In the genomic region with DNA sequence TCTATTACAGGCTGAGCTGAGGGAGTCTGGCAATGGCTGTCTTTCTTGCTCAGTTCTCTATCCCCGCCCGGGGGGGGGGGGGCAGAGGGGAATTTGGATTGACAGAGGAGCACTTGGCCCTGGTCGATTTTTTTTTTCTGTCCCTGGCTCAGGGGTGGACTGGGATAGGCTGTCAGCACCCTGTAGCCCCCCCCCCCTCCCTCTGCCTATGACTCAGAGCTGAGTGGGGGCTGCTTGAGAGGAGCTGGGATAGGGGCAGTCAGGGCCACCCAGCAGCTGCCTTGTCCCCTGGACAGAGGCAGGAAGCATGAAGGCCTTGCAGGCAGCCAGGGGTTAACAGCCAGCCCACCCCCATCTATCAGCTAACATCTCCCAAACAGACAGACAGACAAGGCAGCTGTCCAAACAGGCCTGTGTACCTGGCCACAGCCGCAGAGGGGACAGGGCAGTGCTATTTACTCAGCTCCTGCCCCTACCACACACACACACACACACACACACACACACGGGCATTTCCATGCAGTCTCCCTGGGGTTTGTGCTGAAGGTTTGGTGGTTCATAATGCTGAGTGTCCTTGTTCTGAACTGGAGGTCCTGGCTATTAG, we compare ENCODE assay signal across 14 mouse cellular contexts. TPM values are rescaled to one million over a fixed set of nuclear protein-coding genes. Genes with fewer than 3 reads are reported as not detected.
A peak's percentile ranks its signal among the peaks of the same experiment; 100 is the strongest.
DNase-seq lines count a peak whose midpoint lies in the region; ATAC-seq and TF ChIP-seq lines count a peak whose summit lies in the region.
"Had no signal": no experiment of that assay in that cellular context is flagged by ENCODE, and none has a peak within 500 bp of the region (broad histone marks: within the 10 kb centered on the region; RNA-seq: fewer than 3 reads in every experiment).

No protein-coding gene starts in this region.

- no peak for DNase-seq in forebrain, embryonic 10.5 days (ENCODE audit: extremely low spot score, low spot score)
- no peak for DNase-seq in lung, postnatal 0 days (ENCODE audit: low spot score)
- DNase-seq in lung, postnatal 4 days: no peak
- DNase-seq in liver: peak; percentile 57
- no peak for DNase-seq in adrenal gland, postnatal 36 days
- no peak for DNase-seq in ovary, postnatal 36 days (ENCODE audit: low spot score)
- DNase-seq: thymus, adult 18-20 months had no signal

- peaks cover 68% of the 10 kb centered on the region for H3K4me1 ChIP-seq in forebrain, embryonic 10.5 days
- peaks cover 39% of the 10 kb centered on the region for H3K4me1 ChIP-seq in forebrain, embryonic 15.5 days
- no peaks in the 10 kb centered on the region for H3K4me1 ChIP-seq in lung, postnatal 0 days (ENCODE audit: insufficient read depth, low read depth, low read length)
- peaks cover 69% of the 10 kb centered on the region for H3K4me1 ChIP-seq in neural tube, embryonic 15.5 days

- no peak for TF ChIP-seq CTCF in lung, postnatal 0 days (IDR thresholded peaks at IDR 0.05)

- H3K36me3 ChIP-seq in forebrain, embryonic 10.5 days (replicated peaks): no peaks in the 10 kb centered on the region
- H3K36me3 ChIP-seq in forebrain, embryonic 15.5 days: no peaks in the 10 kb centered on the region
- H3K36me3 ChIP-seq in lung, postnatal 0 days (ENCODE audit: insufficient read depth, low read length): no peaks in the 10 kb centered on the region
- no peaks in the 10 kb centered on the region for H3K36me3 ChIP-seq in neural tube, embryonic 15.5 days
- H3K36me3 ChIP-seq: embryonic facial prominence, embryonic 12.5 days; G1E; heart, embryonic 12.5 days; intestine, embryonic 15.5 days had no signal

- no peak overlapping the region for H3K4me3 ChIP-seq in forebrain, embryonic 10.5 days
- no peak overlapping the region for H3K4me3 ChIP-seq in forebrain, embryonic 15.5 days
- H3K4me3 ChIP-seq in lung, postnatal 0 days (ENCODE audit: low read depth, low read length): no peak overlapping the region
- H3K4me3 ChIP-seq in neural tube, embryonic 15.5 days (replicated peaks): no peak overlapping the region
- H3K4me3 ChIP-seq: embryonic facial prominence, embryonic 12.5 days; heart, embryonic 12.5 days; intestine, embryonic 15.5 days had no signal

- peaks cover 100% of the 10 kb centered on the region for H3K27me3 ChIP-seq in forebrain, embryonic 10.5 days (ENCODE audit: poor library complexity, severe bottlenecking)
- H3K27me3 ChIP-seq in forebrain, embryonic 15.5 days: peaks cover 92% of the 10 kb centered on the region
- peaks cover 22% of the 10 kb centered on the region; the same call in 1 of the 2 replicates for H3K27me3 ChIP-seq in lung, postnatal 0 days (replicated peaks; ENCODE audit: insufficient read depth, low read length)
- peaks cover 75% of the 10 kb centered on the region for H3K27me3 ChIP-seq in neural tube, embryonic 15.5 days (replicated peaks)

- whole genome bisulfite sequencing in forebrain, embryonic 10.5 days: 7% methylated on average over 5 of the region's 5 CpGs
- WGBS in forebrain, embryonic 15.5 days: 6% methylated on average over 5 of the region's 5 CpGs
- 2% methylated on average over 4 of the region's 5 CpGs for WGBS in lung, postnatal 0 days
- WGBS in neural tube, embryonic 15.5 days: 12% methylated on average over 5 of the region's 5 CpGs

- H3K27ac ChIP-seq in forebrain, embryonic 10.5 days: 0 out of 2 replicates have a peak overlapping the region, but pooled peaks have one; percentile 35
- H3K27ac ChIP-seq in forebrain, embryonic 15.5 days (replicated peaks): no peak overlapping the region
- H3K27ac ChIP-seq in lung, postnatal 0 days (ENCODE audit: low read length): no peak overlapping the region
- peak overlapping the region; percentile 85 for H3K27ac ChIP-seq in neural tube, embryonic 15.5 days (replicated peaks)
- H3K27ac ChIP-seq: embryonic facial prominence, embryonic 12.5 days; intestine, embryonic 15.5 days had no signal

- no peaks in the 10 kb centered on the region for H3K9me3 ChIP-seq in forebrain, embryonic 10.5 days
- H3K9me3 ChIP-seq in forebrain, embryonic 15.5 days: no peaks in the 10 kb centered on the region
- H3K9me3 ChIP-seq in lung, postnatal 0 days (ENCODE audit: low read length): no peaks in the 10 kb centered on the region
- H3K9me3 ChIP-seq in neural tube, embryonic 15.5 days (replicated peaks): no peaks in the 10 kb centered on the region
- H3K9me3 ChIP-seq: embryonic facial prominence, embryonic 12.5 days; G1E; heart, embryonic 12.5 days; intestine, embryonic 15.5 days had no signal

- TF ChIP-seq EP300 in lung, postnatal 0 days (IDR thresholded peaks at IDR 0.05): no peak

- ATAC-seq in forebrain, embryonic 15.5 days (replicated peaks): no peak
- 0 out of 2 replicates have a peak, but pooled peaks have one; percentile 24 for ATAC-seq in lung, postnatal 0 days
- ATAC-seq in neural tube, embryonic 15.5 days (ENCODE audit: low FRiP score): no peak
- ATAC-seq: intestine, embryonic 15.5 days had no signal

- H3K4me2 ChIP-seq in forebrain, embryonic 15.5 days (replicated peaks): no peak overlapping the region
- H3K4me2 ChIP-seq in lung, postnatal 0 days (replicated peaks; ENCODE audit: low read depth, low read length): no peak overlapping the region
- no peak overlapping the region; the same call in 1 of the 2 replicates for H3K4me2 ChIP-seq in neural tube, embryonic 15.5 days
- H3K4me2 ChIP-seq: embryonic facial prominence, embryonic 12.5 days; heart, embryonic 12.5 days; intestine, embryonic 15.5 days had no signal

- H3K9ac ChIP-seq in forebrain, embryonic 15.5 days (replicated peaks): no peak overlapping the region
- H3K9ac ChIP-seq in lung, postnatal 0 days (replicated peaks; ENCODE audit: low read depth): no peak overlapping the region
- no peak overlapping the region for H3K9ac ChIP-seq in neural tube, embryonic 15.5 days (replicated peaks)
- H3K9ac ChIP-seq: embryonic facial prominence, embryonic 12.5 days; heart, embryonic 12.5 days; intestine, embryonic 15.5 days had no signal

RNA-seq across cellular contexts. Expression of a gene that starts 57.8 kb away (rescaled TPM):
- polyA plus RNA-seq in forebrain, embryonic 10.5 days (2016; fragmentation: Nextera tagmentation; extraction: Ambion mirVana): 1.3 and 1.5 TPM in 2 replicates
- 0.06 and 0.13 TPM in 2 replicates for polyA plus RNA-seq in forebrain, embryonic 15.5 days (2015; fragmentation: Nextera tagmentation; extraction: Ambion mirVana)
- not detected in 2 replicates for polyA plus RNA-seq in lung, postnatal 0 days (2015; fragmentation: Nextera tagmentation; extraction: Ambion mirVana)
- polyA plus RNA-seq in neural tube, embryonic 15.5 days (2015; fragmentation: Nextera tagmentation; extraction: Ambion mirVana): 7.9 and 8.5 TPM in 2 replicates
- total RNA-seq in adrenal gland, postnatal 36 days (2021): under 1 TPM in 1 of 2 experiments, not detected in 1; 0.07 TPM
- total RNA-seq: neutrophil, adult 5-6 weeks had no signal
- polyA plus RNA-seq: G1E had no signal

Comparison
In these comparisons a context has a peak if more than half of its experiments do, and no peak if none do; other contexts are left out.
1. H3K27ac ChIP-seq: peak in forebrain, embryonic 10.5 days (single experiment) and neural tube, embryonic 15.5 days (single experiment); none in forebrain, embryonic 15.5 days (single experiment) and lung, postnatal 0 days (single experiment).